Mouse (Mus musculus) activated CD4-positive, CD25-positive, alpha-beta regulatory T cell (primary cell): Measurements from ENCODE around the gene Dll4. TPM values are rescaled to one million over a fixed set of nuclear protein-coding genes. Genes with fewer than 3 reads are reported as not detected.

ENCODE experiments used
- polyA plus RNA-seq, 2 experiments: library from polyadenylated mRNA; unstranded; fragments of 100-300 nt; shearing (Covaris generic); gene quantifications; one replicate each; pipeline ENCODE4 v1.2.1; 2017

Gene Dll4
- polyA plus RNA-seq, result not detected

DNA sequence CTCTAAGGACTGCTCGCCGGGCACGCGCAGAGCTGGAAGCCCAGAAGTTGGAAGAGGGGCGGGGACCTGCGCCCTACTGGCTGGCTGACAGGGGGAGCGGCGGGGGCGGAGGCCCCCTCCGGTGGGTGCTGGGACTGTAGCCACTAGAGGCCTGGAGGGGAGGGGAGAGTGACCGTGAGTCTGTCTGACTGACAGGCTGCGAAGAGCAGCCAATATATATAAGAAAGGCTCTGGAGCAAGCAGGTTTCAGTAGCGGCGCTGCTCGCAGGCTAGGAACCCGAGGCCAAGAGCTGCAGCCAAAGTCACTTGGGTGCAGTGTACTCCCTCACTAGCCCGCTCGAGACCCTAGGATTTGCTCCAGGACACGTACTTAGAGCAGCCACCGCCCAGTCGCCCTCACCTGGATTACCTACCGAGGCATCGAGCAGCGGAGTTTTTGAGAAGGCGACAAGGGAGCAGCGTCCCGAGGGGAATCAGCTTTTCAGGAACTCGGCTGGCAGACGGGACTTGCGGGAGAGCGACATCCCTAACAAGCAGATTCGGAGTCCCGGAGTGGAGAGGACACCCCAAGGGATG, at the start of gene Dll4:
Gene Dll4, plus strand, starts transcription at position 217 of the 576 bp plus-strand sequence.

GRCm38 (mm10) chr2:119288270-119288882, 37.2 kb upstream of the Dll4 start, which contains the start of gene Vps18:
TSS of gene Vps18 (plus strand) at chr2:119288740.

DNA sequence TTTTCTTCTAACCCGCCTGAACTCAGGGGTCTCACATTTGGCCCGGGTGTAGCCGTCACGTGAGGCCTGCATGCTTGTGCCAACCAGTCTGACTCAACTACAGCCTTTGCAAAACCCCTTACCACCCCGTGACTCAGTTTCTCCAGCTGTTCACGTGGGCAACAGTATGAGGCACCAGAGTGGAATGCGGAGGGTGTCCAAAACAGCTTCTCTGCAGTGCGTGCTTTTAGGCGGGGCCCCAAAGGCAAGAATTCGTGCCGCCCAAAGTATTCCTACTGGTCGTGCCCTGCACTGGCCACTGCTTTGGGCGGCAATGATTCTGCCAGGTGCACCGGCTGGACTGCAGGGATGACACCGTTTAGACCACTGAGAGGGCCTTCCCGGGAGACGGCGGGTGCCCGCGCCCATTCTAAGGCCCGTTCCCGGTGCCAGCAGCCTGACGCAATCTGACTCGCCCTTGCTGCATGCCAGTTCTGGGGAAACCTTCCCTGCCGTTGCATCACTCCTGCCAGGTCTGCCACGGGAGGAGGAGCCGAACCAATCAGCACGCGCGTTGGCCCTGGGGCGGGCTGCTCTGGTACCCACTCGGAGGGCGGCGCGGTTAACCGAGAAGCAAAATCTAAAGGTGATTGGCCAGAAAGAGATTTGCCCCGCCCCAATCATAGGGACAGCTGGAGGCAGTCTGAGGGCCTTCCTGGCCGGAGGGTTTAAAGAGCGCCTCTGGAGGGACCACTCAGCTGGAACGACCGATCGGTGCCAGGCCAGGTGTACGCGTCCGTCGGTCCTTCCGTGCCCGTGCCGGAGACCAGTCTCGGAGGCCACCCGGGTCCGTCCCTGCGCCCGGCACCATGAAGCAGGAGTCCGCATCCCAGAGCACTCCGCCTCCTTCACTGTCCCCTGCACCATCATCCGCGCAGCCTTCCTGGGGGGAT, 25.2 kb downstream of the Dll4 start, which contains the start of gene Chac1:
Gene Chac1, plus strand, starts transcription at position 675 of the 932 bp plus-strand sequence.

Other genes with a start within 250 kb of the Dll4 start
- gene Rad51, start 213.0 kb upstream of the Dll4 start, polyA plus RNA-seq, result 10 to 100 TPM; 15.3 to 16.5 TPM
- 10 to 100 TPM; 15.4 to 21.4 TPM for gene Rmdn3, start 168.8 kb upstream of the Dll4 start, polyA plus RNA-seq
- gene Gchfr, start 158.0 kb upstream of the Dll4 start, polyA plus RNA-seq, result not detected
- under 1 TPM; 0.13 to 0.27 TPM for gene Gm14137, start 151.3 kb upstream of the Dll4 start, polyA plus RNA-seq
- 10 to 100 TPM; 35.1 to 45.8 TPM for gene Zfyve19, start 117.2 kb upstream of the Dll4 start, polyA plus RNA-seq
- gene Dnajc17, start 117.0 kb upstream of the Dll4 start, polyA plus RNA-seq, result 10 to 100 TPM; 19.2 to 32.5 TPM
- gene Ppp1r14d, start 95.9 kb upstream of the Dll4 start, polyA plus RNA-seq, result not detected
- under 1 TPM; 0.36 to 0.97 TPM for gene Spint1, start 88.4 kb upstream of the Dll4 start, polyA plus RNA-seq
- gene Rhov, start 54.5 kb upstream of the Dll4 start, polyA plus RNA-seq, result under 1 TPM in 1 of 2 experiments, not detected in 1; 0.56 TPM
- 10 to 100 TPM in 1 of 2 experiments, 1 to 10 TPM in 1; 9.7 to 12.7 TPM for gene Vps18, start 37.0 kb upstream of the Dll4 start, polyA plus RNA-seq
- gene Chac1, start 25.4 kb downstream of the Dll4 start, polyA plus RNA-seq, result under 1 TPM in 1 of 2 experiments, not detected in 1; 0.58 TPM
- gene Ino80, start 151.9 kb downstream of the Dll4 start, polyA plus RNA-seq, result 1 to 10 TPM; 4.4 to 5.4 TPM
- gene Exd1, start 221.8 kb downstream of the Dll4 start, polyA plus RNA-seq, result under 1 TPM in 1 of 2 experiments, not detected in 1; 0.28 TPM
- 10 to 100 TPM; 71.1 to 77.2 TPM for gene Chp1, start 221.9 kb downstream of the Dll4 start, polyA plus RNA-seq